Mouse (Mus musculus) cortical plate, adult 2 months (tissue): ENCODE results near the gene Gfral.

Experiments used
- CTCF ChIP-seq: fragments of 200-500 bp; IDR thresholded peaks from 2 replicates; pipeline ENCODE4 v1.5.1; 2011; ENCODE audit warnings: mild to moderate bottlenecking, control low read depth, low read length; ENCODE audit not compliant: insufficient read depth; ENCODE audit errors: extremely low read depth
- POLR2A ChIP-seq: fragments of 200-500 bp; IDR thresholded peaks from 2 replicates; pipeline ENCODE4 v1.6.1; 2011; ENCODE audit warnings: mild to moderate bottlenecking, low read length, control low read depth; ENCODE audit not compliant: insufficient read depth; ENCODE audit errors: extremely low read depth

DNA sequence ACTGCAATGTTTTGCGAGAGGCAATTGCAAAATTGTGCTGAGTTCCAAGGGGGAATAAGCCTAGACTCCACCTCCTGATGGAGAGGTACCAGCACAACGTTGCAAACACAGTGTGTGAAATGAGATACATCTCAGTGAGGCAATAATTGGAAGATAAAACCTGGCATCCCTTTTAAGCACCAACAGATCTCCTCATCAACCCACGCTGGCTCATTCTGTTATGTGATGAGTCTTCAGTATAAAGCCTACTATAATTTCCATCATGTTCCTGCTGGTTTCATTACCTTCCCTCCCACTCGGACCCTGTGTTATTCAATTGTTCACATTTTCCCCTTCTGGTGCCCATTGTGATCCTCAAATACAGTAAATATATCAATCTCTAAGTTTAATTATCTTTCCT is 1.2 kb upstream of the Gfral start:
- TF ChIP-seq CTCF: no peak
- TF ChIP-seq POLR2A: no peak
